Mouse (Mus musculus): Measurements from ENCODE around the gene Gfi1. TPM values are rescaled to one million over a fixed set of nuclear protein-coding genes. Genes with fewer than 3 reads are reported as not detected.

The Gfi1 gene
- total RNA-seq, 2 experiments from 2014 or later, result not detected

DNA sequence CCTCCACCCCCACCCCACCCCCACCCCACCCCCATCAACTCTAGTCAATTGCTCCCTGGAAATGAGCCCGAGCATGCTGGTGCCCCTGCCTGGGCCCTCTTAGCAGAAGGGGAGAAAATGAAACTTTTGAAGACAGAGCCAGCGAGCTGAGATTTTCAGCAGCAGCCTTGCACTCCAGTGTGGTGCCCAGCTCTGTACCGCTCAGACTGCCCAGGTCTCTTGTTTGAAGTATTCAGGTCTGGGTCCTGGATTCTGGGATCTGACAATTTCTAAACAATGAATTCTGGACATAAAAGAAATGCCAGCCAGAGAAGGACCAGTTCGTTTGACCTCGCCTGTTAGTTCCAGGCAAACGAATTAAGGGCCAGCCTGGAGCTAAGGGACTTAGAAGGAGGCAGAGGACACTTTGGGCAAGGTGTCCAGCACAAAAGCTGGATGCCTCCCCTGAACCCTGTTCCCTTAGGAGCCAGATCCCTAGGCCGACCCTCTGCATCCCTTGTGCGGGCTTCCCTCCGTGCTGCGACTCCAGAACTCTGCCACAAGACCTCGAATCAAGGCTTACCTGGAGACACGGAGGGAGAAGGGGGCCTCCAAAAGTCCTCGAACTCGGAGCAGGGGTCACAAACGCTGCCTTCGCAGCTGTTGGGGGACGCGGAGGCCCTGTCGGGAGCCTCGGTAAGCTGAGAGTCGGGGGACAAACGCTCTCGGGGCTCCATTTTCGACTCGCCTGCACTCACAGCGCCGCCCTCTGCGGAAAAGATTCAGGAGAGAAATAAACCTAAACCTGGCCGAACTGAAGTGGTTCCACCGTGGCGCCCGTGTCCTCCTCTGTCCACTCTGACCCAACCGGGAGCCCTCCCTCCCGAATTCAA lies 2.9 kb downstream of the Gfi1 start:
- DNase-seq (ENCODE audit: low spot score in 2 of 2), result peak; percentile 23 to 37

DNA sequence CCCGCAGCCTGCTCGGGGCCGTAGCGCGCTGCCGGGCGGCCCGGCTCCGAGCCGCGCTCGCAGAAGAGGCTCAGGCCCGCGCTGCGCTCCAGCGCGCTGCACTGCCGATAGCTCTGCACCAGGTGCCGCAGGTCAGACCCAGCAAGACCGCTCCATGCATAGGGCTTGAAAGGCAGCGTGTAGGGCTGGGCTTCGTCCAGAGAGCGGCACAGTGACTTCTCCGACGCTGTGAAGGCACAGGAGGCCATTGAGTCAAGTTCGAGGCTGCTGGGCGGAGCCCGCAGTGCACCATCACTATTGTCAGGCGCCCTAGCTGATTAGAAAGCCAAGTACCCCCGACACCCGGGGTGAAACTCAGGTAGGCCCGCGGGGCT lies 4.2 kb downstream of the Gfi1 start:
- no peak for DNase-seq (ENCODE audit: low spot score in 2 of 2)

DNA sequence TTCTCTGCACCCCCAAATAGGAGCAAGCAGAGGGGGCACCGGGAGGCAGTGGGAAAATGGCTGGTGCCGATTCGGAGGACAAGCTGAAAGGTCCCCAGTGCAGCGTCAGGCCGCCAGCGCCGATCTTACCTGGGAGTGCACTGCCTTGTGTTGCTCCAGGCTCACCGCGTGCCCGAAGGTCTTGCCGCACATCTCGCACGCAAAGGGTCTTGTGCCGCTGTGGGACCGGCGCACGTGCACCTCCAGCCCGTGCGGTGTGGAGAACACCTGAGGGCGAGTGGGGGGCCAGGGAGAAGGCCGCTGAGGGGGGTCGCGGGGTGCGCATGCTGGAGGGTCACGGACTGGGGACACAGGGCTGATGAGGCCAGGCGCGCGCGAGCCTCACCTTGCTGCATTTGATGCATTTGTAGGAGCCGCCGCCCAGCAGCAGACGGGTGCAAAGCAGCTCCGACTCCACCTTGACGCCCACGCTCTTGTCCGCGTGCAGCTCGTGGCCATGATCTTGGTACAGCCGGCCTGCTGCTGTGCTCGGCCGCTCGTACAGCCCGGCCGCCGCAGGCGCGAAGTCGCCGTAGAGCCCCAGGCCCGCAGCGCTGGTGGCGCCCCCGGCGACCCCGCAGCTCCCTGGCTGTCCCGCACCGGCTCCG lies 4.7 kb downstream of the Gfi1 start:
- peak in 1 of 2 experiments; percentile 15 for DNase-seq (ENCODE audit: low spot score in 2 of 2)

DNA sequence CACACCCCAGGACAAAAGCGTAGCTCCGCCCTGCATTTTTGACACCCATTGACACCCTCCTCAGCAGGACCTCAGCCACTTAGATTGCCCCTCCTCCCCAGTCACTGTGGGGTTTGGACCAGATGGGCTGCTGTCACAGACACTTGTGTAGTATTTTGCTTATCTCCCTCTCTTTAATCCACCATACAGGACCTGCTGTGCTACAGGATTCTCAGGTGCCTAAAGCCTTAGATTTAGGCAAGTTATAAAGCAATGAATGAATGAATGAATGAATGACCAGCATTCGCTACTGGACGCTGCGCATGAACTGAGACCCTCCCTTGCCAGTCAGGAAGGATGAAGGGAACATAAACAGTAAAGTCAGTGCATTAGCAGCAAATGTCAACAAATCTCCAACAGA lies 5.3 kb downstream of the Gfi1 start:
- DNase-seq (ENCODE audit: low spot score in 2 of 2), result no peak

DNA sequence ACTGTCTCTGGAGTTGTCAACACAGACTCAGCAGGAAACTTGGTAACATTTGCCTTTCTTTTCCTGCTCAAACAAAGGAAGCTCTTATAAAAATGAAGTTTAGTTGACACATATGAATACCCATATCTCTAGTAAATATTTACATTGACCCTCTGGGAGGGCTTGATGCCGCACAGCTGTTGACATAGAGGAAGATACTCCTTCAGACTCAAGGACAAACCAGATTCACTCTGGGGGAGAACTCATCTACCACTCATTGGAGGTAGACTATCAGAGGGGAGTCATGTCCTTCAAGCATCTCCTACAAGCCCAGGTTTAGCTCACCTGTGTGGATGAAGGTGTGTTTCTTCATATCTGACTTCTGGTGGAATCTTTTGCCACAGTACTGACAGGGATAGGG lies 6.0 kb downstream of the Gfi1 start:
- no peak for DNase-seq (ENCODE audit: low spot score in 2 of 2)

DNA sequence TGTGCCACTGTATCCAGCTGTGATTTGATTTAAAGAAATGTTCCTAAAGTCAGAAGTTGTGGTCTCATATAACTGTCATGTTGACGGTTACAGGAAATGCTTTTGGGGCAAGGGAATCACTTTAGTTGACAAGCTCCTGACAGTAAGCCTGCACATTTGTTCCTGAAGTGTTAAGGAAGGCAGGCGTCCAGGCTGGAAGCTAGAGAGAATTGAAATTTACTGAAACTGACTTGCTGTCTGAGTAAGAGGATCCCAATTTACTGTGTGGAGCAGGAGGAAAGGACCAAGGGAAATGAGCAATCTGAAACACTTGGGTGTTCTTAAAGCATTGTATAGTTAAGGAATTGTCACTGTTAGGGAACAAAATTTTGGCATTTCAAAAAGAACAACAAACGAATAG lies 6.6 kb downstream of the Gfi1 start:
- DNase-seq (ENCODE audit: low spot score in 2 of 2), result no peak

DNA sequence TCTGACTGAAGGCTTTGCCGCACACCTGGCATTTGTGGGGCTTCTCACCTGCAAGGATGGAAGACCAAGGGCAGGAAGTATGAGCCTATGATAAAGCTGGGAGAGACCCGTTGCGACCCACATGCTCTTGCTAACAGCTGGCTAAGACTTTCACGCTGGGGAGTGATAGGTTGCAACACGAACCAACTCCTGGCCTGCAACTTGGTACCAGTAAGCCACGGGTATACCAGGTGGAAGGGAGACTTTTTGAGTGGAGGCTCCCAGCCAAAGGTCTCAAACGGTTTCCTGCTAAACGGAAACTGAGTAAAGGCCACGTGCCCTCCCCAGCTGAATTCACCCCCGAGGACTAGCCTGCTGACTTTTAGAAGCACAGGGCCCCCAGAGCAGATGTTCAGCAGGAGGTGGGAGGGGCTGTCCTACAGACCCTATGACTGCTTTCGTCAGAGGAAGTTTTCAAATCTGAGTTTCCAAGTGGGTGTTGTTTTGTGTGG lies 7.9 kb downstream of the Gfi1 start:
- no peak for DNase-seq (ENCODE audit: low spot score in 2 of 2)

DNA sequence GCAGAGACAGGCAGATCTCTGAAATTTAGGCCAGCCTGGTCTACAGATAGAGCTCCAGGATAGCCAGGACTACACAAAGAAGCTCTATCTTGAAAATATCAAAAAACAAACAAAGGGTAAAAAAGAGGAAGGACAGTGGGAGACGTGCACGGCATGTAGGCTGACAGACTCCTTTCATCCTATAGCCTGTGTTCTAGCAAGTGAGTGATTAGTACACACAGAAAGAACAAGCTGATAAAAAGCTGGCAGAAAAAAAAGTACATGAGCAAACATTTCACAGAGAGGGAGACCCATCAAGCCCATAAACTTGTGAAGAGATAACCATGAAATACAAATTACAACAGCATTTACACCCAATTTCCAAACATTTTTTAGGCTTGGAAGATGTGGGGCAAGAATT lies 14.1 kb downstream of the Gfi1 start:
- DNase-seq (ENCODE audit: low spot score in 2 of 2), result no peak

DNA sequence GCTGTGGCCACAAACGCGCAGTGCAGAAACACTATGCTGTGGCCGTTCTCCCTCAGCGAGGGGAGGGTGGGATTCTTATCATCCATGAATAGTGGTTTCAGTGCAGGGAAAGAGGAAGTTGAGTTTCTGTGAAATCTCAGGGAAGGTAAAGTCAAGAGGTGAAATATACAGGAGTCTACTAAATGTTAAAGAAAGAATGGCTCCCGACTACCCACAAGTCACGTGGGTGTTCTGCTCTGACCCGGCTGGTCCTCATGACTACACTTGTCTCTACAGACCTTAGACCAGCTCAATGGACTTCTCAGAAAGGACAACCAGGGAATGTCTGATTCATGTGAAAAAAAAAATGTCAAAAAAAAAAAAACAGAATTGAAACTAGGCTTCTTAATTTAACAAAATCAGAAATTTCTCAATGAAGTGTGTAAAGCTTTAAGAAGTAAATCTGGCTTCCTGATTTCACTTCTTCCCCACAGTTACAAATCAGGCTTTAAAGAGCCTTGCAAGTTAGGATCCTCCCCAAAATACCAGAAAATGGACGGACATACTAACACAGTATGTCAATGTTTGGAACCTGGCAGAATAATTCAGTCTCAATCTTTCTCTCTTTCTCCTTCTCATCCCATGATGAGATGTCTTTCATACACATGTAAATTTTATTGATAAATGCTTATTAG lies 17.6 kb downstream of the Gfi1 start:
- no peak for DNase-seq (ENCODE audit: low spot score in 2 of 2)

DNA sequence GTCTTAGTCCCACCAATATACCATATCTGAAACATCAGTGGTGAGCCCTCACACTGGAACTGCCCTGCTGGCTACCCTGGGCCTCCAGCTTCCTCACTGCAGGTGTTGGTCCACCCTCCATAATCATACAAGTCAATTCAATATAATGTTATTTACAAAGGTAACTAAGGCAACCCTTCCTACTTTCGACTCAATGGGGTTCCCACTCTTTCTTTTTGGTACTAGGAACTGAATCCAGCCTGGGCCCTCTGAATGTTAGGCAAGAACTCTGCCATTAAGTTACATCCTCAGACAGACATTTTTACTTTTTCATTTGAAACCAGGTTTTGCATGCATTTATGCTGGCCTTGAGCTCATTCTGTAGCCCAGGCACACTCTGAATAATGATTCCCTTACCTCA lies 19.6 kb downstream of the Gfi1 start:
- DNase-seq (ENCODE audit: low spot score in 2 of 2), result no peak

DNA sequence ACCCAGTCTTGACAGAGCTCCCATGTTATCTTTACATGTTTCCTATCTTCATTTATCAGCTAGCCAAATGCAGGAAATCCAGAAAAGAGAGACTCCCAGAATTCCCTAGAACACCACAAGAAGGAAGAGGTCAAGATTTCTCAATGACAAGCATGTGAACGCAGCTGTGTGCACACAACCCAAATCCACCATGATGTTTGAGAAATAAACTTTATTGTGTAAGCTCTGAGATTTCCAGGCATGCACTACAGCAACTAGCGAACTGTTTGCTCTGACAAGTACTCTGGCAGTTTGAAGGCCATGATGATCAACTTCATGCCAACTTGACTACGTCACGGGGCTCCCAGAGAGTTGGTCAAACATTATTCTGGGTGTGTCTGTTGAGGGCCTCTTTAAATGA lies 20.1 kb downstream of the Gfi1 start:
- DNase-seq (ENCODE audit: low spot score in 2 of 2), result no peak

DNA sequence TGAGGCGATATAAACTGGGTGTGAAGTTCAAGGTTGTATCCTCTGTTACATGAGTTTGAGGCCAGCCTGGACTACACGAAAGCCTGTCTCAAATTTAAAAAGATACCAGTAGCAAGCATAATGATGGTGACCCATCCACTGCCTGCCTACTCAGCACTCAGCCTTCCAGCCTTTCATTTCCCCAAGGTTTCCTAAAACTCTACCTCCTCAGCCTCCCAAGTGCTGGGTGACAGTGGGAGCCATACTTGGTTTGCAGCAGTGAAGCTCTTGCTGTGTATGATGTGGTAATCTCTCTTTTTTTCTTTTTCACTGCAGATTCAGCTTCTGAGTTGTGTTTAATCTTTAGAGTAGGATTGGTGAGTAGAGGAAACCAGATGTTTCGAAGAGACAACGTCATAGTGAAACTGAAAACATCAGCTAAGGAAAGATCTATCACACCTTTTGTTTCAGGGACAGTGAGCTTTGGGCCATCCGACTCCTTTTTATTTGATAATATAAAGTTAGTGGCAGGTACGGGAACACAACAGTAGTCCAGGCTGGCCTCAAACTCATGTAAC lies 22.6 kb downstream of the Gfi1 start:
- no peak for DNase-seq (ENCODE audit: low spot score in 2 of 2)

DNA sequence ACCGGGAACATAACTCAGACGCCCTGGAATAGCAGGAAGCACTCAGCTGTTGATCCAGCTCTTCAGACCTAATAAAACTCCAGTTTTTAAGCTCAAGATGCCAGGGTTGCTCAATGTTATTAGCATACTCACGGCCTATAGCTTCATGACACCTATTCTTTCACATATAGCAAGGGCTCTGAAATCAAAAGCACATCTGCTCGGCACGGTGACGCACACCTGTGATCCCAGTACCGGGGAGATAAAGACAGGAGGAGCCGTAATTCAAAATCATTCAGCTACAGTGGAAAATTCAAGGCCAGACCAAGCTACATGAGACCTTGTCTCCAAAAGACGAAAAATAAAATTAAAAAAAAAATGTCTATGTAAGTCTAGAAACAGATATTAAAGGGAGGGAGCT lies 24.2 kb downstream of the Gfi1 start:
- no peak for DNase-seq (ENCODE audit: low spot score in 2 of 2)

DNA sequence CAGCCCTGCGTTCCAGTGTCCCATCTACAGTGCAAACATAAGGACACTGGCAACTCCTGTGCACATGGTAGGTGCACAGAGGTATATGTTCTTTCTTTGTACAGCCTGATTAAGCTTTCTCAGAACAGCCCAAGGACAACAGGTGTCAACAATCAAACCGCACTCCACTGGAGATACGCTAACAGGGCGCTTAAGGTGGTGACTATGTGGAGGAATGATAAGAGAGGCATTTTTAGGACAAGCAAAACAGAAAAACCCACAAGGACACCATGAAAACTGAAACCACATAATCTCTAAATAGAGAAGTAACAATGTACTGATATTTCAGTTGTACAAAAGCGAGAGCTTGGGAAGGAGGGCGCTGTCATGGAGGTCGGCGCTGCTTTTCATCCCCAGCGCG lies 25.0 kb downstream of the Gfi1 start:
- no peak for DNase-seq (ENCODE audit: low spot score in 2 of 2)

DNA sequence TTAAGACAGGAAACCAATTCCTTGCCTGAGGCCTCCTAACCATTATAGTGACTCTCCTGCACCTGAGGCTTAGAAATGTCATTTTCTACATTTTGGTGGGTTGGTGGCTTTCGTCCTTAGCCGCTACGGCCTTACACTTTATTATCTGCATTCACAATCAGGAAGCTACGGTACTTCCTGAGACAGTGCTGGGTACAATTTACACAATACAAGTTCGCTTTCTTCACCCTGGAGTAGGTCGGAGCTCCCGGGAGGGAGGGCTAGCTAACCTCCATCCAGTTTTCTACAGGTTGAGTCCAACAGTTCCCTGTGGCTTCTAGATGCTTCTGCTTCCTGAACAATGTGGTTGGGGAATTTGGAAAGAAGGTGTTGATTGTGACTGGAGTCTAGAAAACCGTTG lies 26.9 kb downstream of the Gfi1 start:
- DNase-seq (ENCODE audit: low spot score in 2 of 2), result no peak

DNA sequence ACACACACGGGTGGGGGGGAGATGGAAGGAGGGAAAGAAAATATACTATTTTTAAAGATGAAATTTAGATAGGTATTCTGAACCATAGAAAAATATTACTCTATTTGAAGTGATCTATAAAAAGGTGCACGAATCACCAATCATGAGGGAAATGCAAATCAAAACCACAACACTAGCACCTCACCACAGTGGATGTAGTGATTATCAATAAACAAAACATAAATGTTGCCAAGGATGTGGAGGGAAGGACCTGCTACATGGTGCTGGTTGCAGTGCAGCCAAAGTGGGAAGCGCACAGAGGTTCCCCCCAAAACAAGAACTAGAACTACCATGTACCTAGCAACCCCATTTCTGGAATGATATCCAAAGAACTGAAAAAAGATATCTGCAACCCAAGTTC lies 30.8 kb downstream of the Gfi1 start:
- no peak for DNase-seq (ENCODE audit: low spot score in 2 of 2)

DNA sequence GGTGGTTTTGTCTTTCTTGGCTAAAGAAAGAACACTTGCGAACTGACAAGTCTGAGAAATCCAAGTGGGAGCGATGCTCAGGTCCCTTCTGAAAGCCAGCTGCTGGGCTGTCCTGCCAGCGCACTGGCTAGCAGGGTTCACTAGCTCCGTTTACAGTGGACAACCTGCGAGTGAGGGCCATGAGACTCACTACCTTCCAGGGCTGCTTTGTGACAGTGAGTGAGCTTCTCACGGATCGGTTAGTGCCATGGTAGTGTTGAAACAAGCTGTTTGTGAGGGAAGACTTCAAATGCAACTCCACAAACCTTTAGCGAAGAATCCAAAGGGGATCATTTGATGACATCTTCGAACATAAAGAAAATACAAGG lies 37.4 kb downstream of the Gfi1 start:
- DNase-seq (ENCODE audit: low spot score in 2 of 2), result no peak

DNA sequence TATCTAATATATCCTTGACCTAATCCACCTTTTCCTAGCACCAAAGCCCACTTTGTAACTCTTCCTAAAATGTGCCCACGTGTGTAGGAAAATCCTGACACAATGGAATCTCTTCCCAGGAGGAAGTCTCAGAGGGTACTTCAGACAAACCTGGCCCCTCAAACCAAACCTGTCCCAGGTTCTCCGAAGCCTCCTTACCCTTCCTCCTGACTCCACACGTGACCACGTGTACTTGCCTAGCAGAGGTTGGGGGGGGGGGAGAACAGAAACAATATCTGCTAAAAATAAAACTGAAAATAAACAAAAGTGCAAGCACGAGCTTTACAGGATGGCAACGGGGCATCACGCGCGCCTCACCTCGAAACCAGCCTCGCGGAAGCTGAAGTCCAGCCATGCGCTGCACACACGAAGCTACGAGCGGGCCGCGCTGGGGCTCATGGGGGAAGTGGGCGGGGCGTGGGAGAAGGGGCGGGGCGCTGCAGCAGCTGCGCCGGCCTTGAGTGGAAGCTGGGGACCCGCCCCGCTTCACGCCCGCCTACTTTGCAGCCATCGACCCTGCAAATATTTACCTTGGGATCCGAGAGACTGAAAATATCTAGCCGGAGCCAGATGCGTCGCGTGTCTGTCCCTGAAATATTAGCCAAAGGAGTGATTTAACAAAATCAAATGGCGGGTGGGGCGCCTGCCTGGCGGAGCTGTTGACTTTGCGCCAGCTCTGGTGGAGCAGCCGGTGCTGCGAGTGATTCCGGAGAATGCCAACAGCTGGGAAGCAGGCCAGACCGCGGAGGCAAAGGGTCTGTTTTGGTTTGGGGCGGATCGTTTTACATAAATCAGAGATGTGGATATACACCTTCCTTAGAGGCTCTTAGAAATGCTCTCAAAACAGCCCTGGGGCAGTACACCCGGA lies 38.0 kb downstream of the Gfi1 start:
- DNase-seq (ENCODE audit: low spot score in 2 of 2), result peak; percentile 74 to 79

DNA sequence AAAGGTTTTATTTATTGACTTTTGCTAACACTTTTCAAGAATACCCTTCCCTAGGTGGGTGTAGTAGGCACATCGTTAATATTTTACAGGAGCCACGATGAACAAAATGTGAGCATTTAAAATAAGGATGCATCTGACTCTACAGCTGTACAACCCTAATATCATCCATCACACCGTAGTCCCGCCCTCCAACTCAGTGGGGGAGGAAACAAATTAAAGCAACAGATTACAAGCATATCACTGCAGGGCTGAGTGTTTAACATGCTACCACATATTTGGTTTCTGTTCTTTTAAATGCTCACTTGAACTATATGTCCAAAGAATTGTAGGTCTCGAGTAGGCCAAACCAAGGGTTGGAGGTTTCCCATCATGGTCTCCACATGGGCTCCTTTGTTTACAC lies 38.7 kb downstream of the Gfi1 start:
- no peak for DNase-seq (ENCODE audit: low spot score in 2 of 2)

DNA sequence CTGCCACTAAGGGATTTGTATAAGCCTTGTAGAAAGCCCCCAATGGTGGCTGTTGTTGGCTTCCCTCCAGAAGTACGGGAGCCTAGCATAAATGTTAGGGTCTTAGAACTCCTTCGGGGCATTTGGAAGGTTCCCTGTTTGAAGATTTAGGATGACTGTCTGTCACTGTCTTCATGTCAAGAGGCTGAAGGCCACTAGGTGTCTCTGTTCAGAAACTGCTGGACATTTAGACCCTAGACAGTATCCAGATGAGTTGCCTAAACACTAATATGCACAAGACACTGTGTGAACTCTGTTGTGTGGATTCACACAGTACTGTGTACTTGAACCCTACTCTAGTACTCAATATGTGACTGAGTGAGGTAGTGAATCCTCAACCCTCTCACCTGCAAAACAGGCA lies 41.5 kb downstream of the Gfi1 start:
- no peak for DNase-seq (ENCODE audit: low spot score in 2 of 2)

DNA sequence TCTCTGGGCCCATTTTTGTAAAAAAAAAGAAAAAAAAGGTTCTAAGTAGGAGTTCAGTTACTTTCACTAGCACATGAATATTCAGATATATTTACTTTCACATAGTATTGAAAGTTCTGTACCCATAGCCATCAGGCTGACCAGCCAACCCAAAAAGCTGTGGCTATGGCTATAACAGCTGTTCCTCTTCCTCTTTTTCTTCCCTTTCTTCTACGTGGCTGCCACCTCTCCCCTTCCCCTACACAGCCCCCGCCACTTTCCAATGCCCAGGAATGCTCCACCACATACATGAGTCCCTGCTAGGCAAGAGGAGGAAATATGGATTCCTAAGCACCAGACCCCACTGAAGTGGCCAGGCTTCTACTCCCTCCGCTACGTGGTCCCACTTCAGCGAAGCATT lies 44.5 kb downstream of the Gfi1 start:
- no peak for DNase-seq (ENCODE audit: low spot score in 2 of 2)
